Mouse (Mus musculus) mature B cell (primary cell): ENCODE results near the gene Proser3.

Source experiments
- in situ Hi-C: fragments of 300-500 bp; cut with MboI; formaldehyde crosslinking; loops from 2 replicates; pipeline ENCODE4 v1.14.3; 2019

The Proser3 gene

GRCm38 (mm10) chr7:30579950-30580349 lies 27.9 kb upstream of the Proser3 start:
- in situ Hi-C loops, result no loop called here

DNA sequence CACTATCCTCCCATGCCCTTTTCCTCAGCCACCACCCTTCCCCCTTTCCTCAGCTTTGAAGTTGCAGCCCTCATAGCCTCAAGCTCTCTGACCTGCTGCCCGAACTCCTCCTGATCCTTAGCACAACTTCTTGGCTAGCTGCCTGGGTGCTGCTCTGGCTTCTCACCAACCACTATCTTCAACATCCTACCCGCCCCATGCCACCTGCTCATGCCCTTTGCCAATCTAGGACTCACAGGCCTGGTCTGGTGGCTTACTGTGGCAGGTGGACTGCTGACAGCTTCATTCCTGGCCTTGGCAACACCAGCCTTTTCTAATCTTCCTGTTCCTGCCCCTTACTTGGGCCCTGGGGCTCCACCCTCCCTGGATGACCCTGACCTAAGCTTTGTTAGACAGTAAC lies 20.9 kb upstream of the Proser3 start:
- in situ Hi-C loops, result no loop called here

DNA sequence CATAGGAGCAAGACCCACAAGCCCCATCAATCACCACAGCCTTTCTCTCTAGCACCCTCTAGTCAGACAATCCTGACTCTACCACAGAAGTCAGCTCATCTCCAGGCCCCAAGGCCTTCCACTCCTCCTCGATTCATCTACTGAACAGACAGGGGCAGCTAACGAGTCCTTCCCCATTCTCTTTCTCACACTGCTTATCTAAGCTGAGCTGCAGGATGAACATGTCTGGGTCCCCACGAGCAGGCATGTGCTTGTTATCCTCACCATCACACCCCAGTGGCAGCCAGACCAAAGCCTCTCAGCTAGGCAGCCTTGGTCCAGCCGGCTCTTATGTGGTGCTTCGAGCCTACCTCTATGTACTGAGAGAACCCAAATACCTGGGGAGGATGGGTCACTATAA lies 20.3 kb upstream of the Proser3 start:
- in situ Hi-C loops, result no loop called here

DNA sequence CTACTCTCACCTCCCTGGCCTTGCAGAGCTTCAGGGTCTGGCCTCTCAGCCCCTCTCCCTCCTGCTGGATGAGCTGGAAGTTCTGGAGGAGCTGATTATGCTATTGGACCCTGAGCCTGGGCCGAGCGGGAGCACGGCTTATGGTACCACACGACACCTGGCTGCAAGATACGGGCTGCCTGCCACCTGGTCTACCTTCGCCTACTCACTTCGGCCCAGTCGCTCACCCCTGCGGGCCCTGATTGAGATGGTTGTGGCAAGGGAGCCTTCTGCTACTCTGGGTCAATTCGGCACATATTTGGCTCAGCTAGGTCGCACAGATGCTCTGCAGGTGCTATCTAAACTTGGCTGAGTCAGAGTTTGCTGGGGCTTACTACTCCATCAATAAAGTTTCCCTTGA lies 15.5 kb upstream of the Proser3 start:
- in situ Hi-C loops, result no loop called here

DNA sequence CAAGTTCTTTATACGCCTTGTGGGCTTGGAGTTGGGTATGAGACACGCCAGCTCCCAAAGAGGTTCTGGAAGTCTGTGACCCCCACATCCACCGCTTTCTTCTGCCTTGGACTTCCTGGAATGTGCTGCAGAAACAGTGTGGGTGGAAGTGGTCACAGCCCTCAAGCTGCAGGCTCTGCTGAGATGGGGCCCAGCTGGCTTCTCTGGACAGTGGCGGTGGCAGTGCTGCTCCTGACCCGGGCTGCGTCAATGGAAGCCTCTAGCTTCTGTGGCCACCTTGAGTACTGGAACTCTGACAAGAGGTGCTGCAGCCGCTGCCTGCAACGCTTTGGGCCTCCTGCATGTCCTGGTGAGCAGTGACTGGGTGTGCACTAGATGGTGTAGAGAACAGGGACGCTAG lies 13.9 kb upstream of the Proser3 start:
- in situ Hi-C loops, result no loop called here

GRCm38 (mm10) chr7:30564970-30565571 lies 13.0 kb upstream of the Proser3 start, which contains the start of gene Igflr1:
Gene Igflr1 (plus strand): TSS chr7:30565427.
- in situ Hi-C loops, result no loop called here

GRCm38 (mm10) chr7:30563906-30564280 lies 11.8 kb upstream of the Proser3 start:
- in situ Hi-C loops, result no loop called here

DNA sequence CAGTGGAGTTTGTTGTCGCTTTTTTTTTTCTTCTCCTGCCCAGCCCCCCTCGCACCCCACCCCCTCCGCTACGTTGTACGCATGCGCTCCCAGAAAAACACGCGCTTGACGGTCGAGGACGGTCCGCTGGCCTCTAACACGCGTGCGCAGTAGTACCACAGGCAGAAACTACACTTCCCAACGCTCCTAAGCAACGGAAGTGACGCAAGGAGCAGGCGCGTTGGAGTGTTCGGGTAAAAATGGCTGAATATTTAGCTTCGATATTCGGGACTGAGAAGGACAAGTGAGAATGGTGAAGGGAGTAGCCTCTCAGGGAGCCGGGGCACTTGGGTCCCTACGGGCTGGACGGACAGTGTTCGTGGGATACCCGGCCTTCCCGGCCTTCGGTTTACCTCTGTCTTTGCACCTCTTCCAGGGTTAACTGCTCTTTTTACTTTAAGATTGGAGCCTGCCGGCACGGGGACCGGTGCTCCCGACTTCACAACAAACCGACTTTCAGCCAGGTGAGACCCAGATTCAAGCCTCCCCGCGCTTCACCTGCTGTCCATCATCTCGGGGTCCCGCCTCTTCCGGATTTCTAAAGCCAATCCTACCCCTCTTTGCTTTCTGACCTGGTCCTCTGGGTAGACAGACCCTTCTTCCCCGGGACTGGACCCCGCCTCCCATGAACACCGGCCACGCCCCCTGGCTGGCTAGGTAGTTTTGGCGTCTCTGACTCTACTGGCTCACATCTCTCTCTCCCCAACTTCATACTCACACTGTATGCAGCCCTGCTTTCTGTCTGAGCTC lies 11.2 kb upstream of the Proser3 start, which contains the start of the genes U2af1l4, Gm49396 and Psenen:
TSS of gene U2af1l4 (plus strand) at position 185 of the 789 bp plus-strand sequence.
TSS of gene Gm49396 (plus strand) at position 228 of the 789 bp plus-strand sequence.
TSS of gene Psenen (minus strand) at position 511 of the 789 bp plus-strand sequence.
- in situ Hi-C loops, result no loop called here

DNA sequence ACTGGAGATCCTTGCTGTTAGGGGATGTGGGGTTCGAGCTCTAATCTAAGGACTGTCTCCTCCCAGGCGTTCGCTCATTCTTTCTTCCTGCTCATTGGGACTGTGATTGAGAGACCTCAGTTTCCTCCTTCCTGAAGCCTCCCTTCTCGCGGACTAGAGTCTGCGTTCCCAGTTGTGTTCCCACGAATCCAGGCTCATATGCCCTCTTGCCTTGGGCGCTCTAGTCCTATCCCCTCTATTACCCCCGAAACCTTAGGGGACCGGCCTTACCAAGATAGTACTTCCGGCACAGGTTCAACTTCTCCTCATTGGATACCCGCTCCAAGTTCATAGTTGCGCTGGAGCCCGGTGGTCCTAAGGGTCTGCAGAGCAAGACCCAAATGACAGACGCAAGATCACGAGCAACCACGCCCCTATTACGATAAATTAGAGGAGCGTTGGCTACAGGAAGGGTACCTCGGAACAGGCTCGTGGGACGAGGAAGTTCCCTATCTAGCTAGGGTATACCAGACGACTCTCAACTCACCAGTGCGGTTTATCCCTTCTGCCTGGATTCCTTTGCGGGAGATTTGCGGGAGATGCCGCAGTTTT lies 10.5 kb upstream of the Proser3 start:
- in situ Hi-C loops, result no loop called here

DNA sequence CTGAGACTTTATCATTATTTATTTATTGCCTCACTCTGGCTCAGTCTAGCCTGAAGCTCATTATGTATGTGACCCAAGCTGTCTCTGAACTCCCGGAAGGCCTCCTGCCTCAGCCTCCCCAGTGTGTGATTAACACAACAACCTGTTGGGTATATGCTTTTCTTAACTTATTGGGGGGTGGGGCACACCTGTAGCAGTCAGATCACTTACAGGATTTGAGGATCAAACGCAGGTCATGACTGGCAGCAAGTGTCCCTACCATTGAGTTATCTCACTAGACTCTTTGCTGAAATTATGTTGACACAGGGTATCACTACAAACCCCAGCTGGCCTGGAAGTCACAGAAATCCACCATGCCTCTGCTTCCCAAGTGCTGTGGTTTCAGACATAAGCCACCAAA lies 8.2 kb upstream of the Proser3 start:
- in situ Hi-C loops, result no loop called here

DNA sequence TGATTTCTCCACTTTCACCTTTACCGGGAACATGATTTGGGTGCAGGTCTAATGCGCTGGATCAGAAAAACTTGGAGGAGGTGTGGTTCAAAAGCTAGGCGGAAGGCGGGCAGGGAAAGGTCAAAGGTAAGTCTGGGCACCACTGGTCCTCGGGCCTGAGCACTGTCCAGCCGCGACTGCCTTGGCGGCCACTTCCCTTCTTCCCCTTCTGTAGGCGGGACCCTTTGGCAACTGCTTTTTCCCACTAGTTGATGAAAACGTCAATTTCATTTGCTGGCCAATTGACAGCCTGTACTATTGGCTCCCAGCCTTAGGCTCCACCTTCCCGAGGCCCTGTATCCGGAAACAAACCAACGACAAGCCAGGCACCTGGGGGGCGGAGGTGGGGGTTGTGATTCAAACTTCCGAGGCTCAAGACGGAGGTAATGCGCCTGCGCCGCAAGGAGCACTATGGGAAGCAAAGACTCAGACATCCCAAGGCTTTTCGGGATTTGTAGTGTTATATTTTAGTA lies 7.4 kb upstream of the Proser3 start, which contains the start of gene Lin37:
TSS of gene Lin37 (minus strand) at position 396 of the 512 bp plus-strand sequence.
- in situ Hi-C loops, result no loop called here

DNA sequence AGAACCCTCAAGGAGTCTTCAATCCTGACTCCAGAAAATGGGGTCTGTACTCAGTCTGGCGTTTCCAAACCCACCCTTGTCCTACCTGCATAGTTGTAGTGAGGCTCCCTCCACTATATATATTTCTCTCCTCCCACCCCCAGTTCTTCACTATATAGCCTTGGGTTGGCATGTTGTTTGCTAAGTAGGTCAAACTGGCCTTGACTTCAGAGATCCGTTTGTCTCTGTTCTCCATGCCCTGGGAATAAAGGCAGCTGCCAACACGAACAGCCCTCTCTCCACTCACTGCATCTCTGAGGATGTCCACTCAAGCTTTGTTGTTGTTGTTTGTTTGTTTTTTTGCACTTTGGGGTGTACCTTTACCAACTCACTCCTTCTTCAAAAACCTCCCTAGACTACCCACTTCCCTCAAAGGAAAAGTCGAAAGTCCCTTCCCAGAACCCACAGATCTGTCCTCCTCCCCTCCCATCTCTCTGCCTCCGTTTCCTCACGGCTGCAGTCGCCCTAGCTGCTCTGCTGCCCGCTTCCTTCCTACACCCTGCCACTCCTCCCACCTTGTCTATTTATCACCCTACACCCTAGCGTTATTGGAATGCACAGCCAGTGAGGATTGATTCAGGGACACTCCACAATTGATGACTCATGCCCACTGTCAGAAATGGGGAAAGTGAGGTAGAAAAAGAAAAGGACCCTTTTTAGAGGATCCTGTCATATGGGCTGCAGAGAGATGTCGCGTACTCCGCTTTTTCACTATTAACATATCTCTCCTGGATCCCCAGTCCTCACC lies 6.8 kb upstream of the Proser3 start:
- in situ Hi-C loops, result no loop called here

DNA sequence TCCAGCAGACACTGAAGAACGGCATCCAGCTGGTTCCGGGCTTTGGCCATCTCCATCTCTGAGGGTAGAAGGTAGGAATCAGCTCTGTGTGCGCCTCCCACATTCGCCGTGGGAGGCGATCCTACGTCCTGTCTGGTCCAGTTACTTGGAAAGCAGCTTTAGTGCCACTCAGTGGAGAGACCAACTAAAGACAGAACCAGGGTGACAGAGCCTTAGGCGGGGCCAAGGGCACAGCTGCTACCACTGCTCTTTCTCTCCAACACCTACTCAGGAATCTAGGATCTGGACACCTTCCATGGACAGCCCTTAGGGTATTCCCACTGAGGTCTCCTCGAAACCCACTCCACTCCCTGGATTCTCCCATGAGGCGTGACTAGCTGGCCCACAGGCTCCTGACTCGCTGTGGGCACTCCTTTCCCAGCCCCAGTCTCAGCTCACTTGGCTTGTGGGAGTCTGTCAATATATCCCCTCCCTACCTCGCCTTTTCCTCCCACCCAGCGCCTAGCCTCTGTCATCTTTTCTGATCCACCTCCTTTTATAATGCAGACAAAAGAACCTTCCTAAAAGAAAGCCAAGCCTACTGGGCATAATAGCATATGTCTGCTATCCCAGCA lies 5.9 kb upstream of the Proser3 start:
- in situ Hi-C loops, result no loop called here

DNA sequence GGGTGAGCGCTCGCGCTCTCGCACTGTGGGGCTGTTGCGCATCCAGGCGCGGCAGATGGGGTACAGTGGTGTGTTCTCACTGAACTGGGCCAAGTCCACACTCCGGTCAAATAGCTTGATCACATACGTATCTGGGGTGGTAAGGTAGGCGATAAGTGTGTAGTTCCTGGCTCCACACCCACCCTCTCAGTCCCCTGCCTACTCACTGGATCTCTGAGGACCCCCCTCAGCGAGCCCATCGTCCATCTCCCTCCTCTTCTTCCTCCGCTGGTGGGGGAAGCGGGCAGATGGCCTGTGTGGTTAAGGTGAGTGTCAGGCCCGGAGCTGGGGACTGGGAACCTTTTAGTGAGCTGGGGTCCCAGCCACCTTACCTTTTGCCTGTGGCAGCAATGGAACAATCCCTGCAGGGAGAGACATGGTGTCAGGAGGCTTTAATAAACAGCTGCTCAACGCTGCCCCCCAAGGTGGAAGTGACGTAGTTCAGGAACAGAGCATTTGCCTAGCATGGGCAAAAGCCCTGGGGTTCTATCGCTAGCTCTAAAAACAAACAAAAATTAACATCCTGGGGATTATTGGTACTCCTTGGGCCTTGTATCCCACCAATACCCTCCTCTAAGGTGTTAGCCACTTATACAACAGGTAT lies 4.9 kb upstream of the Proser3 start:
- in situ Hi-C loops, result no loop called here

GRCm38 (mm10) chr7:30553810-30554584 lies 1.9 kb upstream of the Proser3 start:
- in situ Hi-C loops, result no loop called here

- in situ Hi-C loops, result no loop called here
Measured at GRCm38 (mm10) chr7:30553021-30553589, 1.0 kb upstream of the Proser3 start.

DNA sequence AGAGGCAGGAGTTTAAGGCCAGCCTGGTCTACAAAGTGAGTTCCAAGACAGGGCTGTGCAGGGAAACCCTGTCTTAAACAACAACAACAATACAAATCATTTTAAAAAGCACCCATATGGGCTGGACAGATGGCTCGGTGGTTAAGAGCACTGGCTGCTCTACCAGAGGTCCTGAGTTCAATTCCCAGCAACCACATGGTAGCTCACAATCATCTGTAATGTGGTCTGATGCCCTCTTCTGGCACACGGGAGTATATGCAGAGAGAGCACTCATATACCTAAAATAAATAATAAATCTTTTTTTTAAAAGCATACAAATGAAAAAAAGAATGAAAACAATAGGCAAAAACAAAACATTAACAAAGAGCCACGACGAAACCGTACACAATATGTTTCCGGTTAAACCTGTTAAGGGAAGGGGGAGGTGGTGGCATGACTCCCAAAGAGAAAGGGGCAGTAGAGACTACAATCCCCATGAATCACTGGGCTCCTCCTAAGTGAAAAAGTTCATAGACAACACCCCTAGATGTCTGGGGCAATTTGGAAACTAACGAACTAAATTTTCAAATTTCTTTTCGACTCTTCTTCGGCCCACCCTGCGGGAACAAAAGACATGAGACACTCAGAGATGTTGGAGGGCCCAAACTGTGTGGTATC lies 526 bp downstream of the Proser3 start:
- in situ Hi-C loops, result no loop called here

- in situ Hi-C loops, result no loop called here
Measured at GRCm38 (mm10) chr7:30550603-30551002, 1.5 kb downstream of the Proser3 start.

DNA sequence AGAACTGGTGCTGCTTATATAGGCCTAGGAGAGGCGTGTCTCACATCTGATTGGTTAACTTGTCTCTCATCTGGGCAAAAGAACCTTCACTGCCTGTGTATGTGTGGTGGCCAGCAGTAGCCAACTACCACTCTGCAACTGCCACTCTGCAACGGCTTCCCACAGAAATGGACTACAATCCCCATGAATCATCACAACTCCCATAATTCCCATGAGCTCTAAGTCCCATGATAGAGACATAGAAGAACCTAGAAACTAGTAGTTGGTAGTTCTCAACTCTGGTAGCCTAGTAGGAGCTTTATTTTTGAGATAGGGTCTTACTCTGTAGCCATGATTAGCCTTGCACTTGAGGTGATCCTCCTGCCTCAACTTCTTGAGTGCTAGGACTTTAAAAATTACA lies 2.2 kb downstream of the Proser3 start:
- in situ Hi-C loops, result no loop called here
